Mouse (Mus musculus) erythroblast, embryonic 14.5 days (primary cell): ENCODE results near the gene Prdm16.

Experiments
- GATA1 ChIP-seq: IDR thresholded peaks from 2 replicates; pipeline ENCODE4 v1.6.1; 2012; ENCODE audit warnings: low read length, inconsistent platforms, mixed read lengths
- TAL1 ChIP-seq: IDR thresholded peaks from 3 replicates; pipeline ENCODE4 v1.6.1; 2012; ENCODE audit warnings: low read length, inconsistent platforms, mixed read lengths

GRCm38 (mm10) chr4:154541632-154542276, 94.9 kb downstream of the Prdm16 start:
- TF ChIP-seq TAL1: peak; percentile 71
- TF ChIP-seq GATA1: peak; percentile 28; the same call in 1 of the 2 replicates
